Mouse (Mus musculus) embryo, embryonic 10 days (tissue): ENCODE measurements at regions not wholly inside any gene's neighbourhood (a gene's known extent, or its start where the extent isn't known, plus 50 kb on each side); places are given as distances from the start of the nearest gene placed in this dataset.
A peak's percentile ranks its signal among the peaks of the same experiment; 100 is the strongest.

Experiments
- DNase-seq: peaks from one replicate; pipeline ENCODE4 v3.0.0-alpha.2; 2015; ENCODE audit warnings: low spot score

GRCm38 (mm10) chr4:80442711-80443110 is 391.2 kb upstream of the Tyrp1 start:
- no peak for DNase-seq

- DNase-seq = peak; percentile 33
These were observed 370.3 kb upstream of the Tyrp1 start for GRCm38 (mm10) chr4:80463615-80464014.

- DNase-seq = no peak
These were observed 358.0 kb upstream of the Tyrp1 start for GRCm38 (mm10) chr4:80475736-80476478.

- no peak for DNase-seq
These were observed 318.8 kb upstream of the Tyrp1 start for GRCm38 (mm10) chr4:80515087-80515486.

GRCm38 (mm10) chr4:80517476-80518285 is 316.2 kb upstream of the Tyrp1 start:
- peak; percentile 66 for DNase-seq

GRCm38 (mm10) chr4:80518589-80518988 is 315.3 kb upstream of the Tyrp1 start:
- peak; percentile 11 for DNase-seq

GRCm38 (mm10) chr4:80539854-80540253 is 294.1 kb upstream of the Tyrp1 start:
- no peak for DNase-seq

GRCm38 (mm10) chr4:80545086-80545485 is 288.8 kb upstream of the Tyrp1 start:
- no peak for DNase-seq

- no peak for DNase-seq
These were observed 244.5 kb upstream of the Tyrp1 start for GRCm38 (mm10) chr4:80589438-80589837.

- no peak for DNase-seq
These were observed 205.7 kb upstream of the Tyrp1 start for GRCm38 (mm10) chr4:80628271-80628670.

GRCm38 (mm10) chr4:80629251-80629650 is 204.7 kb upstream of the Tyrp1 start:
- DNase-seq = no peak

- no peak for DNase-seq
These were observed 203.7 kb upstream of the Tyrp1 start for GRCm38 (mm10) chr4:80630260-80630659.

GRCm38 (mm10) chr4:80631041-80631440 is 202.9 kb upstream of the Tyrp1 start:
- no peak for DNase-seq

GRCm38 (mm10) chr4:80631441-80631840 is 202.5 kb upstream of the Tyrp1 start:
- no peak for DNase-seq

GRCm38 (mm10) chr4:80638381-80638780 is 195.5 kb upstream of the Tyrp1 start:
- no peak for DNase-seq
